Mouse (Mus musculus) neural tube, embryonic 15.5 days (tissue): ENCODE results near the gene Wdsub1. TPM values are rescaled to one million over a fixed set of nuclear protein-coding genes. Genes with fewer than 3 reads are reported as not detected.

Source experiments
- ATAC-seq: fragments of 200-750 bp; cut with Nextera tagmentation; 2 replicates; pipeline ENCODE4 v1.8.0; 2017; ENCODE audit warnings: mild to moderate bottlenecking, moderate TSS enrichment, moderate library complexity; ENCODE audit not compliant: low FRiP score
- H3K27ac ChIP-seq: fragments of 300-500 bp; sonication (generic); replicated peaks from 2 replicates; pipeline ENCODE4 v1.5.1; 2015; ENCODE audit warnings: mild to moderate bottlenecking, inconsistent platforms
- H3K27me3 ChIP-seq: fragments of 300-500 bp; sonication (generic); replicated peaks from 2 replicates; pipeline ENCODE4 v1.6.1; 2015; ENCODE audit warnings: inconsistent platforms
- H3K36me3 ChIP-seq: fragments of 300-500 bp; sonication (generic); 2 replicates; pipeline ENCODE4 v1.6.1; 2015; ENCODE audit warnings: inconsistent platforms
- H3K4me1 ChIP-seq: fragments of 300-500 bp; sonication (generic); 2 replicates; pipeline ENCODE4 v1.6.1; 2015; ENCODE audit warnings: inconsistent platforms
- H3K4me2 ChIP-seq: fragments of 300-500 bp; sonication (generic); 2 replicates; pipeline ENCODE4 v1.6.1; 2015; ENCODE audit warnings: inconsistent platforms, mild to moderate bottlenecking, moderate library complexity
- H3K4me3 ChIP-seq: fragments of 300-500 bp; sonication (generic); replicated peaks from 2 replicates; pipeline ENCODE4 v1.5.1; 2015; ENCODE audit warnings: mild to moderate bottlenecking, inconsistent platforms
- H3K9ac ChIP-seq: fragments of 300-500 bp; sonication (generic); replicated peaks from 2 replicates; pipeline ENCODE4 v1.6.1; 2015; ENCODE audit warnings: mild to moderate bottlenecking, inconsistent platforms
- H3K9me3 ChIP-seq: fragments of 300-500 bp; sonication (generic); replicated peaks from 2 replicates; pipeline ENCODE4 v1.6.1; 2016; ENCODE audit warnings: inconsistent platforms
- WGBS: fragments of 180-500 bp; shearing (Covaris S2); methylation state at CpG from one replicate; pipeline ENCODE4 v1.1.7; 2015; ENCODE audit warnings: mixed read lengths; 5-methylcytosine and 5-hydroxymethylcytosine counted together
- polyA plus RNA-seq: library from polyadenylated mRNA; unstranded; fragments of >200 nt; fragmentation: Nextera tagmentation; extraction: Ambion mirVana; gene quantifications from 2 replicates; pipeline ENCODE4 v1.2.1, GENCODE M21; 2015

Gene Wdsub1
- polyA plus RNA-seq = 15.9 and 20.0 TPM in 2 replicates

- no peaks in the 10 kb centered on the region for H3K27me3 ChIP-seq
- H3K36me3 ChIP-seq = no peaks in the 10 kb centered on the region
- peak within 1 kb of the TSS; percentile 84 for H3K4me2 ChIP-seq
- peak within 1 kb of the TSS; percentile 75 for H3K27ac ChIP-seq
- peak within 1 kb of the TSS; percentile 78 for H3K9ac ChIP-seq
- H3K9me3 ChIP-seq = no peaks in the 10 kb centered on the region
- WGBS = 6% methylated on average over 57 of the region's 57 CpGs
- peak within 1 kb of the TSS; percentile 88 for H3K4me3 ChIP-seq
- H3K4me1 ChIP-seq = peaks cover 5% of the 10 kb centered on the region
- peak; percentile 96 for ATAC-seq
Observed at GRCm38 (mm10) chr2:59881831-59882741, at the start of gene Wdsub1. Gene Wdsub1, minus strand, starts transcription at chr2:59882591.

- H3K36me3 ChIP-seq = peaks cover 46% of the 10 kb centered on the region
- H3K4me3 ChIP-seq = no peak overlapping the region
- no peak overlapping the region for H3K9ac ChIP-seq
- H3K4me1 ChIP-seq = no peaks in the 10 kb centered on the region
- no peak for ATAC-seq
- WGBS = 80% methylated on average over 11 of the region's 11 CpGs
- no peak overlapping the region for H3K27ac ChIP-seq
- no peaks in the 10 kb centered on the region for H3K9me3 ChIP-seq
- no peak overlapping the region for H3K4me2 ChIP-seq
- H3K27me3 ChIP-seq = no peaks in the 10 kb centered on the region
Observed at GRCm38 (mm10) chr2:59913610-59914009, 31.2 kb upstream of the Wdsub1 start.

GRCm38 (mm10) chr2:59908048-59908447, 25.7 kb upstream of the Wdsub1 start:
- Histone ChIP-seq H3K9me3 (no peaks in the 10 kb centered on the region), H3K36me3 (peaks cover 38% of the 10 kb centered on the region), H3K27ac (no peak overlapping the region), H3K9ac (no peak overlapping the region), H3K27me3 (no peaks in the 10 kb centered on the region), H3K4me1 (no peaks in the 10 kb centered on the region), H3K4me2 (no peak overlapping the region), H3K4me3 (no peak overlapping the region)
- no peak for ATAC-seq
- WGBS = 87% methylated on average over 9 of the region's 9 CpGs

GRCm38 (mm10) chr2:59904007-59904406, 21.6 kb upstream of the Wdsub1 start:
- no peak for ATAC-seq
- Histone ChIP-seq H3K9me3 (no peaks in the 10 kb centered on the region), H3K4me3 (no peak overlapping the region), H3K4me2 (no peak overlapping the region), H3K27me3 (no peaks in the 10 kb centered on the region), H3K36me3 (peaks cover 30% of the 10 kb centered on the region), H3K4me1 (no peaks in the 10 kb centered on the region), H3K9ac (no peak overlapping the region), H3K27ac (no peak overlapping the region)
- WGBS = 86% methylated on average over 7 of the region's 7 CpGs

GRCm38 (mm10) chr2:59898666-59899065, 16.3 kb upstream of the Wdsub1 start:
- Histone ChIP-seq H3K27me3 (no peaks in the 10 kb centered on the region), H3K9me3 (no peaks in the 10 kb centered on the region), H3K4me3 (no peak overlapping the region), H3K27ac (no peak overlapping the region), H3K36me3 (peaks cover 16% of the 10 kb centered on the region), H3K9ac (no peak overlapping the region), H3K4me2 (no peak overlapping the region), H3K4me1 (no peaks in the 10 kb centered on the region)
- no peak for ATAC-seq
- 87% methylated on average over 4 of the region's 4 CpGs for WGBS

- WGBS = 80% methylated on average over 4 of the region's 7 CpGs
Observed at GRCm38 (mm10) chr2:59898105-59898504, 15.7 kb upstream of the Wdsub1 start.

GRCm38 (mm10) chr2:59896837-59897236, 14.4 kb upstream of the Wdsub1 start:
- no peaks in the 10 kb centered on the region for H3K4me1 ChIP-seq
- H3K27me3 ChIP-seq = no peaks in the 10 kb centered on the region
- no peak overlapping the region for H3K27ac ChIP-seq
- H3K4me2 ChIP-seq = no peak overlapping the region
- peaks cover 16% of the 10 kb centered on the region for H3K36me3 ChIP-seq
- H3K4me3 ChIP-seq = no peak overlapping the region
- H3K9me3 ChIP-seq = no peaks in the 10 kb centered on the region
- WGBS = 85% methylated on average over 8 of the region's 8 CpGs
- no peak overlapping the region for H3K9ac ChIP-seq
- ATAC-seq = no peak

More at GRCm38 (mm10) chr2:59898105-59898504, 15.7 kb upstream of the Wdsub1 start:
- no peak overlapping the region for H3K9ac ChIP-seq
- no peak overlapping the region for H3K4me2 ChIP-seq
- H3K27me3 ChIP-seq = no peaks in the 10 kb centered on the region
- H3K27ac ChIP-seq = no peak overlapping the region
- no peaks in the 10 kb centered on the region for H3K4me1 ChIP-seq
- H3K9me3 ChIP-seq = no peaks in the 10 kb centered on the region
- H3K36me3 ChIP-seq = peaks cover 16% of the 10 kb centered on the region
- H3K4me3 ChIP-seq = no peak overlapping the region
- peak; percentile 55; the same call in 1 of the 2 replicates for ATAC-seq

- Histone ChIP-seq H3K27ac (no peak overlapping the region), H3K4me3 (no peak overlapping the region), H3K4me1 (no peaks in the 10 kb centered on the region)
Observed at GRCm38 (mm10) chr2:59896400-59896799, 14.0 kb upstream of the Wdsub1 start.

GRCm38 (mm10) chr2:59889699-59890098, 7.3 kb upstream of the Wdsub1 start:
- no peaks in the 10 kb centered on the region for H3K27me3 ChIP-seq
- 48% methylated on average over 6 of the region's 6 CpGs for WGBS

More at GRCm38 (mm10) chr2:59896400-59896799, 14.0 kb upstream of the Wdsub1 start:
- Histone ChIP-seq H3K27me3 (no peaks in the 10 kb centered on the region), H3K4me2 (no peak overlapping the region), H3K36me3 (peaks cover 13% of the 10 kb centered on the region), H3K9ac (no peak overlapping the region), H3K9me3 (no peaks in the 10 kb centered on the region)
- WGBS = 82% methylated on average over 7 of the region's 7 CpGs
- no peak for ATAC-seq

GRCm38 (mm10) chr2:59882742-59883281, 421 bp upstream of the Wdsub1 start:
- Histone ChIP-seq H3K36me3 (no peaks in the 10 kb centered on the region), H3K9me3 (no peaks in the 10 kb centered on the region), H3K27ac (no peak overlapping the region), H3K4me3 (peak overlapping the region; percentile 88), H3K4me1 (peaks cover 5% of the 10 kb centered on the region), H3K4me2 (peak overlapping the region; percentile 84), H3K27me3 (no peaks in the 10 kb centered on the region), H3K9ac (no peak overlapping the region)
- WGBS = 70% methylated on average over 8 of the region's 8 CpGs
- peak; percentile 19 for ATAC-seq

More at GRCm38 (mm10) chr2:59889699-59890098, 7.3 kb upstream of the Wdsub1 start:
- H3K9ac ChIP-seq = no peak overlapping the region
- H3K9me3 ChIP-seq = no peaks in the 10 kb centered on the region
- no peaks in the 10 kb centered on the region for H3K4me1 ChIP-seq
- H3K36me3 ChIP-seq = no peaks in the 10 kb centered on the region
- H3K4me3 ChIP-seq = no peak overlapping the region
- no peak for ATAC-seq
- no peak overlapping the region for H3K27ac ChIP-seq
- no peak overlapping the region for H3K4me2 ChIP-seq

- H3K36me3 ChIP-seq = no peaks in the 10 kb centered on the region
- no peak overlapping the region for H3K27ac ChIP-seq
- peaks cover 5% of the 10 kb centered on the region for H3K4me1 ChIP-seq
- peak overlapping the region; percentile 84 for H3K4me2 ChIP-seq
- ATAC-seq = no peak
- H3K4me3 ChIP-seq = peak overlapping the region; percentile 88
- H3K9ac ChIP-seq = no peak overlapping the region
- H3K27me3 ChIP-seq = no peaks in the 10 kb centered on the region
- no peaks in the 10 kb centered on the region for H3K9me3 ChIP-seq
- 86% methylated on average over 6 of the region's 6 CpGs for WGBS
Observed at GRCm38 (mm10) chr2:59881404-59881803, 987 bp downstream of the Wdsub1 start.

- H3K4me3 ChIP-seq = no peak overlapping the region
- no peak for ATAC-seq
- H3K9ac ChIP-seq = no peak overlapping the region
- peaks cover 5% of the 10 kb centered on the region for H3K4me1 ChIP-seq
- no peak overlapping the region for H3K27ac ChIP-seq
- no peaks in the 10 kb centered on the region for H3K9me3 ChIP-seq
- 79% methylated on average over 19 of the region's 19 CpGs for WGBS
- no peak overlapping the region for H3K4me2 ChIP-seq
- 0 out of 2 replicates have a peak, but pooled peaks cover 4% of the 10 kb centered on the region for H3K36me3 ChIP-seq
- H3K27me3 ChIP-seq = no peaks in the 10 kb centered on the region
Observed at GRCm38 (mm10) chr2:59878221-59878620, 4.2 kb downstream of the Wdsub1 start.
